Comparison of ENCODE assay signal across 9 mouse cellular contexts in genomic region chr11:99042834-99043431, GRCm38 (mm10). TPM values are rescaled to one million over a fixed set of nuclear protein-coding genes. Genes with fewer than 3 reads are reported as not detected.
DNase-seq lines count a peak whose midpoint lies in the region; ATAC-seq and TF ChIP-seq lines count a peak whose summit lies in the region.
"Had no signal": no experiment of that assay in that cellular context is flagged by ENCODE, and none has a peak within 500 bp of the region (broad histone marks: within the 10 kb centered on the region; RNA-seq: fewer than 3 reads in every experiment).

No protein-coding gene starts in this region.

- 0 out of 2 replicates have a peak overlapping the region, but pooled peaks have one; percentile 1 for H3K9ac ChIP-seq in CH12.LX (ENCODE audit: insufficient read depth, low read depth)
- H3K9ac ChIP-seq in heart, embryonic 13.5 days: peak overlapping the region; percentile 90
- H3K9ac ChIP-seq in kidney, embryonic 15.5 days: peak overlapping the region; percentile 89

- DNase-seq in CH12.LX (ENCODE audit: extremely low read depth): no peak
- peak; percentile 67 to 77 for DNase-seq in lung, postnatal 4 days
- DNase-seq in urinary bladder, adult 18-20 months (ENCODE audit: low spot score in 2 of 2): no peak
- no peak for DNase-seq in left cerebral cortex, adult 8-10 months (ENCODE audit: low spot score in 2 of 2)
- no peak for DNase-seq in thymus, postnatal 14 days

- in situ Hi-C loops in CH12.LX (cut with MboI; ENCODE audit: low pct_ligation_motif_present, low pct_unique_long_range_greater_than_20kb, low sequenced_read_pairs): loop anchor here (5.0 kb wide), 1 partner anchor 89 kb away; no protein-coding TSS in a partner anchor

- no peaks in the 10 kb centered on the region for H3K9me3 ChIP-seq in CH12.LX (replicated peaks; ENCODE audit: low read length)
- H3K9me3 ChIP-seq in heart, embryonic 13.5 days: no peaks in the 10 kb centered on the region
- H3K9me3 ChIP-seq in kidney, embryonic 15.5 days (replicated peaks): no peaks in the 10 kb centered on the region

- TF ChIP-seq POLR2A in CH12.LX (IDR thresholded peaks at IDR 0.05; ENCODE audit: low read depth, low read length): no peak
- TF ChIP-seq POLR2A in bone marrow macrophage, adult 2 months (IDR thresholded peaks at IDR 0.05; ENCODE audit: borderline replicate concordance, low read depth, low read length): no peak

- dilution Hi-C loops in CH12.LX (cut with MboI; ENCODE audit: extremely low pct_ligation_motif_present, extremely low pct_unique_long_range_greater_than_20kb, low sequenced_read_pairs): no loop called here

- no peak for ATAC-seq in heart, embryonic 13.5 days (ENCODE audit: extremely low read depth, insufficient number of reproducible peaks, low FRiP score, low TSS enrichment)
- no peak for ATAC-seq in kidney, embryonic 15.5 days (replicated peaks; ENCODE audit: low FRiP score)

- no peaks in the 10 kb centered on the region for H3K79me2 ChIP-seq in CH12.LX (replicated peaks; ENCODE audit: control insufficient read depth, extremely low read depth, insufficient read depth, poor library complexity, severe bottlenecking)

- no peaks in the 10 kb centered on the region for H3K36me3 ChIP-seq in CH12.LX (replicated peaks in 1 of 2; ENCODE audit: control insufficient read depth in 1 of 2, insufficient read depth in 1 of 2, low read length in 1 of 2)
- peaks cover 9% of the 10 kb centered on the region for H3K36me3 ChIP-seq in heart, embryonic 13.5 days
- H3K36me3 ChIP-seq in kidney, embryonic 15.5 days: peaks cover 27% of the 10 kb centered on the region

- TF ChIP-seq CTCF in CH12.LX (conservative IDR thresholded peaks at IDR 0.05 in 1 of 2, IDR thresholded peaks at IDR 0.05 in 1 of 2; ENCODE audit: low read depth in 2 of 2, low read length in 2 of 2): no peak
- TF ChIP-seq CTCF in bone marrow macrophage, adult 2 months (IDR thresholded peaks at IDR 0.05; ENCODE audit: low read depth, low read length): no peak

- H3K4me1 ChIP-seq in CH12.LX (ENCODE audit: control insufficient read depth in 1 of 2, insufficient read depth in 2 of 2): peaks cover 4 to 21% of the 10 kb centered on the region in 2 experiments; a peak in 3 of 4 replicates
- H3K4me1 ChIP-seq in bone marrow macrophage, adult 2 months (ENCODE audit: control insufficient read depth, insufficient read depth, low read length): peaks cover 22% of the 10 kb centered on the region
- H3K4me1 ChIP-seq in heart, embryonic 13.5 days: peaks cover 62% of the 10 kb centered on the region
- peaks cover 70% of the 10 kb centered on the region for H3K4me1 ChIP-seq in kidney, embryonic 15.5 days

- peaks cover 47% of the 10 kb centered on the region for H3K27me3 ChIP-seq in CH12.LX (replicated peaks)
- H3K27me3 ChIP-seq in heart, embryonic 13.5 days (replicated peaks): peaks cover 11% of the 10 kb centered on the region
- no peaks in the 10 kb centered on the region for H3K27me3 ChIP-seq in kidney, embryonic 15.5 days

- H3K4me3 ChIP-seq in CH12.LX (replicated peaks in 1 of 3; ENCODE audit: low read depth in 2 of 3, low read length in 2 of 3, poor library complexity in 1 of 3): peak overlapping the region in 1 of 3 experiments; percentile 18
- H3K4me3 ChIP-seq in bone marrow macrophage, adult 2 months (ENCODE audit: insufficient read depth, low read length): peak overlapping the region; percentile 80
- peak overlapping the region; percentile 65 for H3K4me3 ChIP-seq in heart, embryonic 13.5 days
- peak overlapping the region; percentile 71 for H3K4me3 ChIP-seq in kidney, embryonic 15.5 days (replicated peaks)

- no peak overlapping the region for H3K27ac ChIP-seq in CH12.LX (ENCODE audit: insufficient read depth, low read depth)
- H3K27ac ChIP-seq in bone marrow macrophage, adult 2 months (ENCODE audit: insufficient read depth, low read depth, low read length): peak overlapping the region; percentile 99
- H3K27ac ChIP-seq in heart, embryonic 13.5 days (replicated peaks): peak overlapping the region; percentile 89
- H3K27ac ChIP-seq in kidney, embryonic 15.5 days: peak overlapping the region; percentile 96

- TF ChIP-seq RAD21 in CH12.LX (IDR thresholded peaks at IDR 0.05; ENCODE audit: low read depth, low read length): no peak

- WGBS in heart, embryonic 13.5 days: 32% methylated on average over 12 of the region's 12 CpGs
- 30% methylated on average over 12 of the region's 12 CpGs for WGBS in kidney, embryonic 15.5 days

- TF ChIP-seq EP300 in CH12.LX (IDR thresholded peaks at IDR 0.05; ENCODE audit: low read length): no peak

- H3K4me2 ChIP-seq in CH12.LX (ENCODE audit: insufficient read depth, low read depth, poor library complexity, severe bottlenecking): peak overlapping the region; percentile 42
- H3K4me2 ChIP-seq in heart, embryonic 13.5 days: peak overlapping the region; percentile 88
- H3K4me2 ChIP-seq in kidney, embryonic 15.5 days: peak overlapping the region; percentile 88

TF ChIP-seq in CH12.LX, 34 proteins besides CTCF, POLR2A, EP300 and RAD21:
- TF ChIP-seq ELF1 (IDR thresholded peaks at IDR 0.05; ENCODE audit: low read depth, low read length): peak; percentile 45
- TF ChIP-seq KAT2A (IDR thresholded peaks at IDR 0.05; ENCODE audit: insufficient replicate concordance, low read length): no peak
- no peak for TF ChIP-seq MAX (IDR thresholded peaks at IDR 0.05; ENCODE audit: low read length)
- TF ChIP-seq MEF2A (IDR thresholded peaks at IDR 0.05; ENCODE audit: borderline replicate concordance, low read depth, low read length): no peak
- TF ChIP-seq CHD1 (IDR thresholded peaks at IDR 0.05; ENCODE audit: low read depth, low read length): no peak
- TF ChIP-seq HCFC1 (IDR thresholded peaks at IDR 0.05; ENCODE audit: low read depth, low read length): peak; percentile 31; the same call in 1 of the 2 replicates

RNA-seq across cellular contexts. Expression of gene Igfbp4, which starts 1.9 kb away (rescaled TPM):
- 0.04 and 0.21 TPM in 2 replicates for total RNA-seq in CH12.LX (2012; rRNA removed)
- total RNA-seq in CH12.LX (2014; rRNA removed): not detected in 2 replicates
- polyA plus RNA-seq in CH12.LX (2012; ENCODE audit: insufficient read length, low read depth): 0.16 and 0.20 TPM in 2 replicates
- polyA plus RNA-seq in bone marrow macrophage, adult 2 months (2012; ENCODE audit: insufficient read depth, insufficient read length, missing spikeins): 372 and 390 TPM in 2 replicates
- polyA plus RNA-seq in heart, embryonic 13.5 days (2015; fragmentation: Nextera tagmentation; extraction: Ambion mirVana): 371 and 397 TPM in 2 replicates
- polyA plus RNA-seq in kidney, embryonic 15.5 days (2015; fragmentation: Nextera tagmentation; extraction: Ambion mirVana): 644 and 695 TPM in 2 replicates
- total RNA-seq in left cerebral cortex, adult 8-10 months (2022): 10 to 100 TPM; 66.1 to 77.1 (median 71.3) TPM

RNA-seq across cellular contexts. Expression of gene Top2a, which starts 18.9 kb away (rescaled TPM):
- total RNA-seq in CH12.LX (2012; rRNA removed): 400 and 420 TPM in 2 replicates
- 385 and 423 TPM in 2 replicates for total RNA-seq in CH12.LX (2014; rRNA removed)
- 422 and 444 TPM in 2 replicates for polyA plus RNA-seq in CH12.LX (2012; ENCODE audit: insufficient read length, low read depth)
- 135 and 154 TPM in 2 replicates for polyA plus RNA-seq in bone marrow macrophage, adult 2 months (2012; ENCODE audit: insufficient read depth, insufficient read length, missing spikeins)
- polyA plus RNA-seq in heart, embryonic 13.5 days (2015; fragmentation: Nextera tagmentation; extraction: Ambion mirVana): 158 and 170 TPM in 2 replicates
- polyA plus RNA-seq in kidney, embryonic 15.5 days (2015; fragmentation: Nextera tagmentation; extraction: Ambion mirVana): 249 and 256 TPM in 2 replicates
- 1 to 10 TPM in 3 of 4 experiments, under 1 TPM in 1; 0.94 to 2.5 (median 1.4) TPM for total RNA-seq in left cerebral cortex, adult 8-10 months (2022)

RNA-seq across cellular contexts. Expression of gene Tns4, which starts 46.2 kb away (rescaled TPM):
- total RNA-seq in CH12.LX (2012; rRNA removed) (0.04 and 0.13 TPM in 2 replicates), CH12.LX (2014; rRNA removed) (not detected in 2 replicates)
- 0.11 TPM in 1 of 2 replicates, not detected in the other for polyA plus RNA-seq in CH12.LX (2012; ENCODE audit: insufficient read length, low read depth)
- 1.6 and 2.0 TPM in 2 replicates for polyA plus RNA-seq in bone marrow macrophage, adult 2 months (2012; ENCODE audit: insufficient read depth, insufficient read length, missing spikeins)
- polyA plus RNA-seq in heart, embryonic 13.5 days (2015; fragmentation: Nextera tagmentation; extraction: Ambion mirVana): 0.15 and 0.21 TPM in 2 replicates
- polyA plus RNA-seq in kidney, embryonic 15.5 days (2015; fragmentation: Nextera tagmentation; extraction: Ambion mirVana): 0.29 and 0.32 TPM in 2 replicates
- total RNA-seq in left cerebral cortex, adult 8-10 months (2022): under 1 TPM; 0.22 to 0.72 (median 0.44) TPM
- total RNA-seq: gastrocnemius, postnatal 36 days had no signal

Comparison
In these comparisons a context has a peak if more than half of its experiments do, and no peak if none do; other contexts are left out.
1. DNase-seq: peak in lung, postnatal 4 days (2 of 2); none in CH12.LX (single experiment), urinary bladder, adult 18-20 months (0 of 2), left cerebral cortex, adult 8-10 months (0 of 2) and thymus, postnatal 14 days (single experiment).
2. H3K9ac ChIP-seq: peak in every context shown above with its lines; median percentile 90 in heart, embryonic 13.5 days; 89 in kidney, embryonic 15.5 days; 1 in CH12.LX.
3. RNA of gene Igfbp4, which starts 1.9 kb away (polyA plus RNA-seq): 644 to 695 TPM in kidney, embryonic 15.5 days, 372 to 390 TPM in bone marrow macrophage, adult 2 months and 371 to 397 TPM in heart, embryonic 13.5 days; 0.16 to 0.20 TPM in CH12.LX; every median in the first group is over 100 times any median in the second.
4. Peak in every context shown above with its lines, with median percentiles within 50 percentile points of each other: H3K4me2 ChIP-seq.